Mouse (Mus musculus) C2C12 (cell line): ENCODE measurements around the gene Mpp6.

Experiments used
- CEBPB ChIP-seq: IDR thresholded peaks from one replicate; pipeline ENCODE4 v1.6.1; 2011; ENCODE audit warnings: low read depth, mild to moderate bottlenecking, control low read depth, moderate library complexity
- CTCF ChIP-seq: IDR thresholded peaks from one replicate; pipeline ENCODE4 v1.5.1; 2011; ENCODE audit not compliant: control insufficient read depth, insufficient read depth, insufficient read length
- FOSL1 ChIP-seq: IDR thresholded peaks from one replicate; pipeline ENCODE4 v1.8.0; 2011; ENCODE audit warnings: mild to moderate bottlenecking, low read length; ENCODE audit not compliant: poor library complexity, insufficient read depth, severe bottlenecking
- MAX ChIP-seq: IDR thresholded peaks from one replicate; pipeline ENCODE4 v1.6.1; 2011; ENCODE audit warnings: mild to moderate bottlenecking, control low read depth
- MYOG ChIP-seq: IDR thresholded peaks from one replicate; pipeline ENCODE4 v1.6.1; 2011; ENCODE audit not compliant: control insufficient read depth, insufficient read length; ENCODE audit errors: extremely low read depth
- USF1 ChIP-seq: IDR thresholded peaks from one replicate; pipeline ENCODE4 v1.6.1; 2011; ENCODE audit warnings: low read depth, mild to moderate bottlenecking, control low read depth, moderate library complexity

GRCm38 (mm10) chr6:50146158-50146557 is 36.1 kb downstream of the Mpp6 start:
- TF ChIP-seq CTCF: no peak
- TF ChIP-seq MYOG: no peak
- TF ChIP-seq CEBPB: no peak
- no peak for TF ChIP-seq MAX
- no peak for TF ChIP-seq FOSL1
- TF ChIP-seq USF1: no peak
